Mouse (Mus musculus): ENCODE measurements around the gene Snrnp25.

The Snrnp25 gene

GRCm38 (mm10) chr11:32243205-32243955, 38.2 kb downstream of the Snrnp25 start:
- DNase-seq (ENCODE audit: extremely low read depth, low read depth, low spot score) = no peak

GRCm38 (mm10) chr11:32244064-32244463, 38.8 kb downstream of the Snrnp25 start:
- no peak for DNase-seq (ENCODE audit: extremely low read depth, low read depth, low spot score)

DNA sequence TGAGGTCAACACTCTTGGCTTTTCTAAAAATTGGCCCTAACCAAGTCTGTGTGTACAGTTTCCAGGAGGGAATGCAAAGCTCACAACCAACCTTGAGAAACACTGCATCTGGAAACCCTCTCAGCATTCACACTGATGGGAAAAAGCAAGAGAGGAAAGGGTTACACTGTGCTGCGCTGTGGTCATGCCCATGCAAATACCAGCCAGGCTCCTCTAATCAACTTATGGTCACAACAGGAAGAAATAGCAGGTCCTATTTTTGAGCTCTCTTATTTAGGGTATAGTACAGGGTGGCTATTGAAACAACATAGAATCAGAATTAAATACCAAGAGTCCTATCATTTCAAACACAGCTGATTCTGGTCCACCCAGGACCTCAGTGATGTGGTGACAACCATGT, 39.4 kb downstream of the Snrnp25 start:
- DNase-seq (ENCODE audit: extremely low read depth, low read depth, low spot score) = no peak

GRCm38 (mm10) chr11:32245614-32246013, 40.4 kb downstream of the Snrnp25 start:
- DNase-seq (ENCODE audit: extremely low read depth, low read depth, low spot score) = no peak

DNA sequence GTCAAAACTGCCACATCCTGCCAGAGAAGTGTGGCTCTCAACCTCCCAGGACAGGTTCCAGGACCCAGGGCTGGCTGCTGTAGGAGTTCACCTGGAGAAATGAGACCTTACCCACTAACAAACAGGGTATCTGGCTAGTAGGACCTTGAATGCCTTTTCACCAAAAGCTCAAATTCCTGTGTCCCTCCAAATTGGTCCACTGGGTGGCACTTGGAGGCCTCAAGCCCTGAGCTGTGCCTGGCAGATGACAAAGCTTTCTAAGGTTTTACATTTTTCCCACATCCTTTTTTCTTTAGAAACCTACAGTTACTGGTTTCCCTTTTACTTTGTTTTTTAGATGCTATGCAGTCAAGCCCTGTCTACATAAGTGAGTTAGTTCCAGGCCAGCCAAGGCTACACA, 41.9 kb downstream of the Snrnp25 start:
- DNase-seq (ENCODE audit: extremely low read depth, low read depth, low spot score) = no peak

- no peak for DNase-seq (ENCODE audit: extremely low read depth, low read depth, low spot score)
Measured at GRCm38 (mm10) chr11:32248350-32248749, 43.1 kb downstream of the Snrnp25 start.

DNA sequence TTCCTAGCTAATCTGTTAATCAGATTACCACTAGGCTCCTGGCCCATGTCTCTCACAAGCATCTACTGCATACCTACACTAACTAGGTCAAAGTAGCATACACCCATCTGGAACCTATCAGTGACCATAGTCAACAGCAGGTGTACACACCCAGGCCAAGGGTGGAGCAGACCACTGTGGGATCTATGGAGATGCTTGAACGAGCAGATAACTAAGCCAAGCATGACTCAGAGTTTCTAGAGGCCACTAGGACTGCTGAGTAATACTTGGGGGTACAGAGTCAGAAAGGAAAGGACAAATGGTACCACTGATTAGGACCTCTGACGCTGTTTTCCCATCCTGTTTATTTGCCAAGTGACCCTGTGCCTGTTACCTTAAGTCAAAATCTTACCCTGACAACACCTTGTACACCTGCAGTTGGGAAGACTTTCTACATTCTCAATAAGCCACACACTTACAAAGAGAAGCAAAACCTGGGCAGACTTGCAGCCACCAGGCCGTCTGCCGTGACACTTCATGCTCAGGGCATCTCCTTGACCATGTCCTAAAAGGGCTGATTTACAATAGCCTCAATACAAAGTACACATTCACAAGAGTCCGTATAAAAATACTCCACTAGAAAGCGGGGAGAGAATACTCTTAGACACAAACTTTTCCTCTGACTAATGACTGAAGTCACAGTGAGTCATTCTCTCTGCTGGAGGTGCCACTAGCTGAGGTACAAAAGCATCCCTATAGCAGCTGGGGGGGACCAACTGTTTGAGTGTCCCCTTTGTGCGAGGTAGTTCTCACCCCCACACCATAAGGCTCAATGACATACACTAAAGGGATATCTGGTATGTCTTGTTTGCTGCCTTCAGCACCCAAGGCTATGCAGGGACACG, 45.9 kb downstream of the Snrnp25 start:
- no peak for DNase-seq (ENCODE audit: extremely low read depth, low read depth, low spot score)

DNA sequence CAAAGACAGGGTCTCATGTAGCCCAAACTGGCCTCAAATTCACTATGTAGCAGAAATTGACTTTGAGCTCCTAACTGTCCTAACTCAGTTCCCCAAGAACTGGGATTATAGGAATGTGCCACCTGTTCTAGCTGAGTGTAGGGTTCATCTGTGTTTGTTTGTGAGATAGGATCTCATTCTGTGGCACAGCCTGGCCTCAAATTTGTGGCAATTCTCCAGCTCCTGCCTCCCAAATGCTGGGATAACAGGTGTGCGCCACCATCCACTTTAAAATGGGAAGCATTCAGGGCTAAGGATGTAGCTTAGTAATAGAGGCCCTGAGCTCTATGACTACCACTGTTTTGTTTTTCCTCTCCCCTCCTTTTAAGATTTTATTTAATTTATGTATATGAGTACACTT, 47.9 kb downstream of the Snrnp25 start:
- DNase-seq (ENCODE audit: extremely low read depth, low read depth, low spot score) = no peak

- DNase-seq (ENCODE audit: extremely low read depth, low read depth, low spot score) = no peak
Measured at GRCm38 (mm10) chr11:32256146-32256545, 50.9 kb downstream of the Snrnp25 start.

DNA sequence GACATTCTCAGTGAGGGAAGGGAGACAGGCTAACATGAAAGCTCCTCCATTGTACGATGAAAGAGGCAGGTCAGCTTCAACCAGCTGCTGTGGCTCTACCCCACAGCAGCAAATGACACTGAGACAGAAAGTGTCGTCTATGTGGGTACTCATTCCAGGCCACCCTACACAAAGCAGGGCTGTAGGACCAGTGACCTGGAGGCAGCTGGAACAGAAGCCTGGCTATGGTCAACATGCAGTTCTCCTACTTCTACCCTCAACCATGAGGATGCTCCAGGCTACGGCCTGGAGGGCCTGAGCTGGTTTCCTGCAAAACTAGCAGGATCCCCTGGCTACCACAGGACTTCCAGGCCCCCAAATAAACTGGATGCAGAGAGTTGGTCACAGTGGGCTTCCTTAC, 51.4 kb downstream of the Snrnp25 start:
- no peak for DNase-seq (ENCODE audit: extremely low read depth, low read depth, low spot score)
